Mouse (Mus musculus) liver, postnatal 0 days (tissue): ENCODE results near the gene Zfp638.

Experiments used
- CTCF ChIP-seq: sonication (generic); IDR thresholded peaks from 2 replicates; pipeline ENCODE4 v1.5.1; 2016; ENCODE audit warnings: antibody characterized with exemption, low read depth
- EP300 ChIP-seq: IDR thresholded peaks from 2 replicates; pipeline ENCODE4 v1.6.1; 2016; ENCODE audit warnings: antibody characterized with exemption, low read depth, mild to moderate bottlenecking

GRCm38 (mm10) chr6:83913710-83914109, 46.8 kb downstream of the Zfp638 start:
- TF ChIP-seq CTCF (no peak), EP300 (no peak)
